14 mouse cellular contexts compared by ENCODE assay signal in genomic region chr16:4324967-4325366, GRCm38 (mm10).
"Had no signal": no experiment of that assay in that cellular context is flagged by ENCODE, and none has a peak within 500 bp of the region (broad histone marks: within the 10 kb centered on the region; RNA-seq: fewer than 3 reads in every experiment).

No protein-coding gene starts in this region.

- H3K9me3 ChIP-seq: midbrain, embryonic 10.5 days; midbrain, embryonic 12.5 days; neural tube, embryonic 12.5 days had no signal

- H3K27ac ChIP-seq: midbrain, embryonic 10.5 days; midbrain, embryonic 12.5 days; neural tube, embryonic 12.5 days had no signal

- H3K36me3 ChIP-seq: midbrain, embryonic 10.5 days; midbrain, embryonic 12.5 days; neural tube, embryonic 12.5 days had no signal

- H3K4me3 ChIP-seq: midbrain, embryonic 10.5 days; midbrain, embryonic 12.5 days; neural tube, embryonic 12.5 days had no signal

- H3K4me2 ChIP-seq: lung, embryonic 14.5 days; midbrain, embryonic 12.5 days; neural tube, embryonic 12.5 days had no signal

- H3K27me3 ChIP-seq: midbrain, embryonic 12.5 days; neural tube, embryonic 12.5 days had no signal

- H3K4me1 ChIP-seq: midbrain, embryonic 10.5 days; midbrain, embryonic 12.5 days; neural tube, embryonic 12.5 days had no signal

- H3K9ac ChIP-seq: lung, embryonic 14.5 days; midbrain, embryonic 12.5 days; neural tube, embryonic 12.5 days had no signal

- ATAC-seq: midbrain, embryonic 16.5 days had no signal

- DNase-seq: lung, adult 18-20 months; lung, embryonic 14.5 days; lung, postnatal 10 days; lung, postnatal 4 days; midbrain, embryonic 14.5 days; right cerebral cortex, postnatal 14 days; spleen, adult 18-20 months; thymus, adult 18-20 months; thymus, postnatal 14 days; thymus, postnatal 36 days had no signal
